Mouse (Mus musculus) brown adipose tissue, adult 24 weeks (tissue): ENCODE measurements at regions not wholly inside any gene's neighbourhood (a gene's known extent, or its start where the extent isn't known, plus 50 kb on each side); places are given as distances from the start of the nearest gene placed in this dataset.

ENCODE experiments used
- H3K27ac ChIP-seq: fragments of 200-500 bp; replicated peaks from 2 replicates; pipeline ENCODE4 v1.5.1; 2012; ENCODE audit warnings: low read depth, mild to moderate bottlenecking, low read length
- H3K4me1 ChIP-seq: fragments of 200-500 bp; 2 replicates; pipeline ENCODE4 v1.6.1; 2012; ENCODE audit warnings: low read length, mixed read lengths; ENCODE audit not compliant: control insufficient read depth, insufficient read depth, insufficient read length
- H3K4me3 ChIP-seq: fragments of 200-500 bp; 2 replicates; pipeline ENCODE4 v1.5.1; 2012; ENCODE audit warnings: low read depth, mild to moderate bottlenecking, low read length, moderate library complexity; ENCODE audit not compliant: insufficient read depth

DNA sequence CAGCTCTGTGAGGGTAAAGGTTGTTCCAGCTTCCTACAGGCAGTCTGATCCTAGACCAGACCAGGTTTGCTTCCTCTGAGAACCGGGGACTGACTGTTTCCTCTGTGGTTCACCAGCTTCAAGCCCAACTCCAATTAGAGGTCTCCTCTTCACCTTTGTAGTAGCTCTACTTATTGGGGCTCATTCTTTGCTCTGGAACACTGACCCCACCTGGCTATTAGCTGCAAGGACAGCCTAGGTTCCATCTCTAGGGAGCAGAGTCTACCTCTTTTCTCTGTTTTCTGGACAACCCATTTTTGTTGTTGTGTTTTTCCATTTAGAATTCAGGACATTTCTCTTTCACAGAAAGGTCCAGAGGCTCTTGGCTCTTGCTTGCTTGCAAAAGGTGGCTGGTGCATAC lies 129.3 kb upstream of the Podxl start:
- Histone ChIP-seq H3K4me1 (no peaks in the 10 kb centered on the region), H3K4me3 (no peak overlapping the region), H3K27ac (no peak overlapping the region)

DNA sequence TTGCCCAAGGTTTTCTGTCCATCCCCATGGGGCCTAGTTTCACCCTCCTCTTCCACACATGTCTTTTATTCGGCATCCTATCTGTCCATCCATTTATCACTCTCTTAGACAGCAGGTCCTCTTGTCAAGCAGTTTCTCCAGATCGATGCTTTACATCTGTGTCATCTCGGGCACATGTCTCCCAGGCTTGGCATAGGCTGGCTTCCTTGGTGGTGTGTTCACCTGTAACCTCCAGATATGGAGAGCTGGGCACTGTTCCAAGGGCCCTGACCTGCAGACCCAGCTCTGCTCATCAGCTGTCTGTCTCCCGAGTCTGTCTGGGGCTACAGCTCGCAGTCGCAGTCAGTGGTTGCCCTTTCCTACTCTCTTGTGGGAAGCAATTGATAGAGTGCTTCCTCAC lies 128.2 kb upstream of the Podxl start:
- Histone ChIP-seq H3K4me1 (no peaks in the 10 kb centered on the region), H3K4me3 (no peak overlapping the region), H3K27ac (no peak overlapping the region)

DNA sequence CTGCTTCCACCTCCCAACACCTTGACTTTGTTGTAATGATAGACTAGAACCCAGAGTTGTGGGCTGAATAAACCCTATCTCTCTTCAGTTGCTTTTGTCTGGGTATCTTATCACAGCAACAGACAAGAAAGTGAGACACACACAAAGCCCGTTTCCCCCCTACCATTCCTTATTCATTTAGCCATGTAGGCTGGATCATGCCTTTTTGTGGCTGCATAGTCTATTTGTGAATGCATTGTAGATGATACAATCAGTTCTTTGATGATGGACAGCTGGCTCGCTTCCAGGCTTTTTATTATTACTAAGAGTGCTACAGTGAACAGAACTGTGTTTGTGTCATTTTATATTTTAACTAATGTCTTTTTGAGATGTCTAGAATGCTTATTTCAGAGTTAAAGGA lies 116.3 kb upstream of the Podxl start:
- no peaks in the 10 kb centered on the region for H3K4me1 ChIP-seq
- H3K4me3 ChIP-seq: no peak overlapping the region
- no peak overlapping the region for H3K27ac ChIP-seq

DNA sequence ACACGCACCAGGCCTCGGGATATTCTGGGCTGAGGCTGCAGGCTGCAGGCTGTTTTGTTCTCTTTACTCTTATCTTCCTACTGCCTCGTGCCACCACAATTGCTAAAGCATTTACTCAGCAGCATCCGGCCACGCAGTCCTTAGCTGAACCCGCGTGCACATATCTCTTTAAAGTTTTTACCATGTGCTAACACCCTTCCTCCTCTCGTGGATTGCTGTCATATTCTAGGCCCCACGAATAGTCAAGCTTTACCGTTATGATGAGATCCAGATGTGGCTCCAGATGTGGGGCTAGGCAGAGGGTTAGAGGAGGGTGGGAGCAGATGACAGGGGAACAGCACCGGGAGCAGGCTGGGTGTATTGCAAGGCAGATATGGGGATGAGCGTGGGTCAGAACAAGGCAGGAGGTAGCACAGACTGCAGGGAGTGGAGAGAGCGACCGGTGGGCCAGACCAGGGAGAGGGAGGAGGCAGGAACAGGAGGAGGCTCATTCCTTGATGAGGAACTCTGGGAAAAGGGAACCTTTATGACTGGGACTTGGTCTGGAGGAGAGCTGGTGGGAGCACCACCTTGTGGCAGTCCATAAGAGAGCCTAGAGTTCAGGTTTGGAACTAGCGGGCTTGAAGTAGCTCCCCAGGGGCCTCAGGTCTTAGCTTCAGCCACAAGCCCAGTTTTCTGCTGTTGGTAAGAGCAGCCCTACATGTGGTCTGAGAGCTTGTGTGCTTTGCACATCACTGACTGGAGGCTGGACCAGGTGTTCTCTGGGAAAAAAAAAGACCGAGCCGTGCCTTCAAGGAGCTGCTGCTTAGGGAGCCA lies 102.1 kb upstream of the Podxl start:
- Histone ChIP-seq H3K4me1 (no peaks in the 10 kb centered on the region), H3K27ac (no peak overlapping the region), H3K4me3 (no peak overlapping the region)

DNA sequence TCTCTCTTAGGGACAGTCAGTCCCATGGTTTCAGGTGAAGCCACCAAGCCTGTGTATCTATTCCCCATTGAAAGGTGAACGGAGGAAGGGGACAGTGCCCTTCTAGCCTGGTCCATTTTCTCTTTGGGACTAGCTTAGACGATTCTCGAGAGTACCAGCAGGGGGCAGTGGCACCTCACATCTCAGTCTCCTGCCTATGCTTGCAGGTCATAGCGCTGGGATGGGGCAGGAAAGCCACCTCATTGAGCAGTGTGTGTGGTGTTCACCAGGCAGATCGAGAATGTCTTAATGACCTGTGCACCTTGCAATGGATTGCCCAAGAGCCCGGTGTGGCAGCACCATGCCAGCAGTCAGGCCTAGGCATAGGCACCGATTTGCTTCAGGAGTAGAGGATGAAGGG lies 100.7 kb upstream of the Podxl start:
- Histone ChIP-seq H3K4me1 (no peaks in the 10 kb centered on the region), H3K4me3 (no peak overlapping the region), H3K27ac (no peak overlapping the region)

- no peaks in the 10 kb centered on the region for H3K4me1 ChIP-seq
- H3K4me3 ChIP-seq: no peak overlapping the region
- no peak overlapping the region for H3K27ac ChIP-seq
Observed at GRCm38 (mm10) chr6:31660778-31661177, 97.0 kb upstream of the Podxl start.

GRCm38 (mm10) chr6:31659901-31660300 lies 96.1 kb upstream of the Podxl start:
- H3K4me3 ChIP-seq: no peak overlapping the region
- no peaks in the 10 kb centered on the region for H3K4me1 ChIP-seq

GRCm38 (mm10) chr6:31658447-31659199 lies 94.8 kb upstream of the Podxl start:
- H3K4me1 ChIP-seq: no peaks in the 10 kb centered on the region
- no peak overlapping the region for H3K27ac ChIP-seq
- H3K4me3 ChIP-seq: no peak overlapping the region

More at GRCm38 (mm10) chr6:31659901-31660300, 96.1 kb upstream of the Podxl start:
- no peak overlapping the region for H3K27ac ChIP-seq

- no peak overlapping the region for H3K4me3 ChIP-seq
- no peaks in the 10 kb centered on the region for H3K4me1 ChIP-seq
- H3K27ac ChIP-seq: no peak overlapping the region
Observed at GRCm38 (mm10) chr6:31650791-31651476, 87.2 kb upstream of the Podxl start.

- Histone ChIP-seq H3K4me3 (no peak overlapping the region), H3K4me1 (peaks cover 12% of the 10 kb centered on the region), H3K27ac (no peak overlapping the region)
Observed at GRCm38 (mm10) chr6:31645261-31645660, 81.5 kb upstream of the Podxl start.

DNA sequence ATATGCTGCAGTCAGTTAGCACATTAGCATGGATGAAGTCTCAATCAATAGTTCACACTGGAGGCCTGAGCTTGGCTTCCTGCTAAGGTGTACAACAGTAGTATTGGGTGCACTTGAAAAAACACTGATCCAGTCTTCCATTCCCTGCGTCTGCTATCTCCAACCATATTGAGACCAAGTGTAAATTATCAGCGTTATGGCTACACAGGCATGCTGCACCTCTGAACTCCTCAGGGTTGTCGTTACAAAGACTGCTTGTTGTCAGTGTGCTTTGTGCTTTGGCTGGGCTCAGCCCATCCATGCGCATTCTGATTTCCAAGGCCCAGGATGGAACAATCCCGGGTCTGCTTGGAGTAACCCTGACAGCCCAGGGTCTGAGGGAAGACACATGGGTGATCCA lies 80.7 kb upstream of the Podxl start:
- H3K27ac ChIP-seq: no peak overlapping the region
- H3K4me3 ChIP-seq: no peak overlapping the region
- H3K4me1 ChIP-seq: peaks cover 12% of the 10 kb centered on the region

GRCm38 (mm10) chr6:31642451-31642942 lies 78.7 kb upstream of the Podxl start:
- Histone ChIP-seq H3K4me3 (no peak overlapping the region), H3K4me1 (peaks cover 27% of the 10 kb centered on the region), H3K27ac (peak overlapping the region; percentile 98)

DNA sequence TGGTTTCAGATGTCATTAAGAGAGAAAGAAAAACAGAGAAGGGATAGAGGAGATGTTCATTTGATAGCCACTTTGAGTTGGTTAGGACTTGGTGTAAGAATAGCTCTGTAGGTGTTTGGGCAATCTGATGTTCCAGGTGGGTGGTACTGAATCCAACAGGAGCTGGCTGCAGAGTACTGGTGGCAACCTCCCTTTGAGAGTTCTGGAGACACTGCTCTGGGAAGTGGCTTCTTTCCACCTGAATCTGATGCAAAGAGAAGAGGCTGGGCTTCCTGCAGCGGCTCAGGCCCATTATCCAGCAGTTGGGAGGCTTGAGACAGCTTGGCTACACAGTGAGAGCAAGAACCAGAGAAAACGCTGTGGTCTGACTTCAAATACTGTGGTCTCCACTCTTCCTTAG lies 77.0 kb upstream of the Podxl start:
- Histone ChIP-seq H3K4me3 (no peak overlapping the region), H3K4me1 (peaks cover 28% of the 10 kb centered on the region), H3K27ac (peak overlapping the region; percentile 29; the same call in 1 of the 2 replicates)

- Histone ChIP-seq H3K27ac (no peak overlapping the region; the same call in 1 of the 2 replicates), H3K4me1 (peaks cover 22% of the 10 kb centered on the region), H3K4me3 (no peak overlapping the region)
Observed at GRCm38 (mm10) chr6:31639460-31639859, 75.7 kb upstream of the Podxl start.
